Mouse (Mus musculus) stomach, postnatal 0 days (tissue): ENCODE data around the gene Mydgf. TPM values are rescaled to one million over a fixed set of nuclear protein-coding genes. Genes with fewer than 3 reads are reported as not detected.

Source experiments
- ATAC-seq: fragments of 200-750 bp; cut with Nextera tagmentation; 2 replicates; pipeline ENCODE4 v1.8.0; 2017; ENCODE audit not compliant: low FRiP score, low TSS enrichment
- DNase-seq: peaks from one replicate; pipeline ENCODE4 v3.0.0-alpha.2; 2016; ENCODE audit warnings: low spot score
- H3K27ac ChIP-seq: fragments of 300-500 bp; sonication (generic); replicated peaks from 2 replicates; pipeline ENCODE4 v1.5.1; 2014; ENCODE audit warnings: mild to moderate bottlenecking, control low read depth
- H3K27me3 ChIP-seq: fragments of 300-500 bp; sonication (generic); 2 replicates; pipeline ENCODE4 v1.6.1; 2014; ENCODE audit warnings: low read length; ENCODE audit not compliant: control insufficient read depth, insufficient read depth
- H3K36me3 ChIP-seq: fragments of 300-500 bp; sonication (generic); 2 replicates; pipeline ENCODE4 v1.6.1; 2014; ENCODE audit warnings: low read length, mixed read lengths; ENCODE audit not compliant: control insufficient read depth, insufficient read depth
- H3K4me1 ChIP-seq: fragments of 300-500 bp; sonication (generic); replicated peaks from 2 replicates; pipeline ENCODE4 v1.6.1; 2014; ENCODE audit warnings: antibody characterized with exemption; ENCODE audit not compliant: control insufficient read depth, insufficient read depth
- H3K4me2 ChIP-seq: fragments of 300-500 bp; sonication (generic); replicated peaks from 2 replicates; pipeline ENCODE4 v1.6.1; 2014; ENCODE audit warnings: low read depth, mild to moderate bottlenecking, control low read depth, moderate library complexity
- H3K4me3 ChIP-seq: fragments of 300-500 bp; sonication (generic); 2 replicates; pipeline ENCODE4 v1.5.1; 2014; ENCODE audit warnings: low read depth, low read length, control low read depth
- H3K9ac ChIP-seq: fragments of 300-500 bp; sonication (generic); 2 replicates; pipeline ENCODE4 v1.6.1; 2014; ENCODE audit warnings: mild to moderate bottlenecking, low read length, control low read depth, mixed read lengths
- H3K9me3 ChIP-seq: fragments of 300-500 bp; sonication (generic); 2 replicates; pipeline ENCODE4 v1.6.1; 2016; ENCODE audit warnings: low read length; ENCODE audit not compliant: control insufficient read depth
- CTCF ChIP-seq: IDR thresholded peaks from 2 replicates; pipeline ENCODE4 v1.5.1; 2016; ENCODE audit warnings: antibody characterized with exemption, low read depth, mild to moderate bottlenecking, moderate library complexity
- EP300 ChIP-seq: optimal IDR thresholded peaks from 2 replicates; pipeline ENCODE3; 2016; ENCODE audit warnings: antibody characterized with exemption
- WGBS: fragments of 180-500 bp; shearing (Covaris S2); extraction: QIAGEN DNeasy Blood & Tissue Kit; methylation state at CpG from one replicate; pipeline ENCODE4 v1.1.7; 2014; 5-methylcytosine and 5-hydroxymethylcytosine counted together
- polyA plus RNA-seq: library from polyadenylated mRNA; unstranded; fragments of >200 nt; fragmentation: Nextera tagmentation; extraction: Ambion mirVana; gene quantifications from 2 replicates; pipeline ENCODE4 v1.2.1, GENCODE M21; 2015

The Mydgf gene
- polyA plus RNA-seq, 1 experiment from 2014 or later = 83.0 TPM

DNA sequence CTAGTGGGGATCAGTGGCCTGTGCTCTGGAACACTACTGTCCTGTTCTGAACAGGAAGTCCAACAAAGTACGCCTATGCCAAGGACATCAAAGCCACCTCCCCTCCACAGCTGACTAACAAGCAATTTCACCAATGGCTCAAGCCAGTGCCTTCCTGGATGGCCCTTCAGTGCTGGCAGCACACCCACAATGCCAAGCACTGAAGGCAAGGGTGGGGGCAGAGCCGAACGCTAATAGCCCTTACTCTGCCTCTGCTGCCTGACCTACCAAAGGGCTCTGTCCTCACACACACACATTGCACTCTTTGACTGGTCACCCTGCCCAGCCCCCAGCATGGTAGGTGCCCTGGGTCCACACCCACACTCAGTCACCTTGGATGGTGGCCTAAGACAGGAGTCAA is 25.1 kb upstream of the Mydgf start:
- H3K4me1 ChIP-seq = no peaks in the 10 kb centered on the region
- ATAC-seq (no peak), DNase-seq (no peak)
- no peak for TF ChIP-seq EP300
- TF ChIP-seq CTCF = no peak
- H3K27me3 ChIP-seq = no peaks in the 10 kb centered on the region
- H3K9ac ChIP-seq = no peak overlapping the region
- no peak overlapping the region for H3K4me3 ChIP-seq
- H3K36me3 ChIP-seq = peaks cover 37% of the 10 kb centered on the region
- H3K4me2 ChIP-seq = no peak overlapping the region
- H3K27ac ChIP-seq = no peak overlapping the region
- WGBS = 93% methylated on average over 3 of the region's 3 CpGs
- no peaks in the 10 kb centered on the region for H3K9me3 ChIP-seq

DNA sequence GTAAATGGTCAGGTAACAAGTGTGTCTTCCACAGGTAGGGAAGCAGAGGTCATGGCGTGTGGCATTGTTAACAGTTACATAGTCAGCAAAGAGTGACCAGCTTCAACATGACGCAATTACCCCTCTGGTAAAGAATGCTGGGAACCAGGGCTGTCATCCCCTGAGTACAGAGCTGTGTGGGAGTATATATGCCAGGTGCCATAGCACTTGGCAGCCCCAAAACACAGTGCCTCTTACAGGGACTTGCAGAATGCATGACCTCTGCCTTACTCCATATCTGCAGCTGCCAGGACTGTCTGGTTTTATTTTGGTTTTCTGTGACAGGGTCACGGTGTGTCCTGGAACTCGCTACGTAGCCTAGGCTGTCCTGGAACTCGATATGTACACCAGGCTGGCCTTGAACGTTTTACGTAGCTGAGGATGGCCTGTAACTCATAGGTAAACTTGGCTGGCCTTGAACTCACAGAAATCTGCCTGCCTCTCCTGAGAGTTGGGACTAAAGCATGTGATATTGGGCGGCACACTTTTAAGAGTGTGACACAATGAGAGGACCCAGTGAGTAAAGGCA is 24.3 kb upstream of the Mydgf start:
- no peak overlapping the region for H3K27ac ChIP-seq
- peaks cover 41% of the 10 kb centered on the region for H3K36me3 ChIP-seq
- no peak overlapping the region for H3K4me2 ChIP-seq
- no peak for DNase-seq
- no peak overlapping the region for H3K9ac ChIP-seq
- no peak for TF ChIP-seq CTCF
- no peak for TF ChIP-seq EP300
- 86% methylated on average over 9 of the region's 9 CpGs for WGBS
- no peaks in the 10 kb centered on the region for H3K9me3 ChIP-seq
- ATAC-seq = no peak
- no peak overlapping the region for H3K4me3 ChIP-seq
- no peaks in the 10 kb centered on the region for H3K27me3 ChIP-seq
- H3K4me1 ChIP-seq = no peaks in the 10 kb centered on the region

DNA sequence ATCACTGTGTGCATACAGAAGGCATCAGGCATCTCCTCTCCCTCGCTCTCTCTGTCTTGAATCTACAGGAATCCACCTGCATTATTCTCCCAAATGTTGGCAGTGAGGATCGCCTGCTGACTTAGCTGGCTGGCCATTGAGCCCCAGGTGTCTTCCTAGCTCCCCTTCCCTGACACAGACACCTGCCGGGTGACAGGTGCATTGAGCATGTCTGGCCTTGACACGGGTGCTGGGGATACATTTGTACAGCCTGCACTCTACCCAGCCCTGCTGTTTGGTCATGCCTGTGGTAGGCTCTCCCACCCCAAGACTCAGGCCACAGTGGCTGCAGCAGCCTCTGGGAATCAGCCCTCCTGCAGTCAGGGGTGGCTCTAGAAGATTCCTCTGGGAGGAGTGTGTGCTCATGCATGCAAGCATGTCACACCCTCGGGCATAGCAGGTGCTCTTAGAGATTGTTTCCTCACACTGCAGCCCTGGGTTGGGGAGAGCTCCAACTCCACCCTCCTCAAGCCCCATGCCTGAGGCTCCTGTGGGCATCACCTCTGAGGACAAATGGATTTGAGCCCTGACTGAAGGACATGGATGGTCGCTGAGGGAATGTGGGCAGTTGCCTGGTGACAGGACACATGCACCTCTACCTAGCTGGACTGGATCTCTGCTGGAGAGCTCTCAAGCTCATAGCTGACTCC is 23.4 kb upstream of the Mydgf start:
- peaks cover 47% of the 10 kb centered on the region for H3K36me3 ChIP-seq
- TF ChIP-seq EP300 (no peak), CTCF (no peak)
- WGBS = 75% methylated on average over 6 of the region's 6 CpGs
- H3K4me3 ChIP-seq = no peak overlapping the region
- ATAC-seq (no peak), DNase-seq (no peak)
- H3K27ac ChIP-seq = 0 out of 2 replicates have a peak overlapping the region, but pooled peaks have one; percentile 24
- H3K4me1 ChIP-seq = no peaks in the 10 kb centered on the region
- H3K4me2 ChIP-seq = no peak overlapping the region
- no peaks in the 10 kb centered on the region for H3K9me3 ChIP-seq
- H3K9ac ChIP-seq = no peak overlapping the region
- H3K27me3 ChIP-seq = no peaks in the 10 kb centered on the region

DNA sequence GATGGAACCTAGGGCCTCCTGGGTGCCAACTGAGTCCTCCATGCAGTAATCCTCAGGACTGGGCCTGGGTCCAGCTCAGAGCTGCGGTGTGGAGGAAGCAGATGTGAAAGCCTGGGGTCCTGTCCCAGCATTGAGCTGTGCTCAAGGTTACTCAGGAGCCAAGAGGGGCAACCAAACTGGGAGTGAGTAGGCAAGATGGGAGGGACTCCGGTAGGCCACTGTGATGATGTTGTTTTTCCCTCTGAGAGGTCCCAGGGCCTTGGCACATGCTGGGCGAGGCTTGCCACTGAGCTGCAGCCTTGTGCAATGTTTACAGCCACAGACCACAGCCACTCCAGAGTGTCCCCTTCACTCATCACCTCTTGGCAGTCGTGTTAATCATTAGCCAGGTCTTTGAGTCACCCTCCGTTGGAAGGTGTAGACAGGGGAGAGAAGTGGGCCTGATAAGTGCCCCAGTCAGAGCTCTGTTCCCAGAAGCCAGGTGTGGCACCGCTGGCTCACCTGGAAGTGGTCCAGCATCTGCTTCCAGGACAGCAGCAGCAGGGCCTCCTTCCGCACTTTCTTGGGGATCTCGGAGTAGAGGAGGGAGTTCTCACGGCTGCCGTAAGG is 22.7 kb upstream of the Mydgf start:
- no peak overlapping the region for H3K4me3 ChIP-seq
- 66% methylated on average over 10 of the region's 10 CpGs for WGBS
- H3K9ac ChIP-seq = no peak overlapping the region
- peak; percentile 93 for ATAC-seq
- H3K27me3 ChIP-seq = no peaks in the 10 kb centered on the region
- peak; percentile 88 for DNase-seq
- TF ChIP-seq CTCF (no peak), EP300 (no peak)
- H3K9me3 ChIP-seq = no peaks in the 10 kb centered on the region
- H3K27ac ChIP-seq = peak overlapping the region; percentile 30; the same call in 1 of the 2 replicates
- H3K4me2 ChIP-seq = no peak overlapping the region
- H3K36me3 ChIP-seq = peaks cover 44% of the 10 kb centered on the region
- no peaks in the 10 kb centered on the region for H3K4me1 ChIP-seq

DNA sequence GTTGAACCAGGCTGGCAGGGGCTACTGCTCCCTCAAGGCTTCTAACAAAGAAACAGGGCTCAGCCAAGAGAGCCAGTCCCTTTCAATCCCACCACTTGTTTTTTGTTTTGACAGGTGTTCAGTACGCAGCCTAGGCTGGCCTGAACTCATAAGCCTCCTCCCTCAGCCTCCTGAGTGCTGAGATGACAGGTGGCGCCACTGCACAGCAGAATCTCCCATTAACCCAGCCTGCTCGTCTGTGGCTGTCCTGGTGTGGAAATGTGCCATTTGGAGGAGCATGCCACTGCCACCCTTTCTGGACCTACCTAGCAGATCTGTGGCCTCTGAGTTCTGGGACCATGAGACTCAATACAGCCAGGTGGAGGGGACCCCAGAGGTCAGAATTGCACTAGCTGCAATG is 20.0 kb upstream of the Mydgf start:
- Histone ChIP-seq H3K4me3 (no peak overlapping the region), H3K9ac (no peak overlapping the region), H3K36me3 (peaks cover 32% of the 10 kb centered on the region), H3K27ac (no peak overlapping the region), H3K4me1 (no peaks in the 10 kb centered on the region), H3K4me2 (no peak overlapping the region), H3K9me3 (no peaks in the 10 kb centered on the region), H3K27me3 (no peaks in the 10 kb centered on the region)
- 55% methylated on average over 3 of the region's 3 CpGs for WGBS
- peak; percentile 42 for DNase-seq
- no peak for ATAC-seq
- no peak for TF ChIP-seq EP300
- TF ChIP-seq CTCF = peak; percentile 60

DNA sequence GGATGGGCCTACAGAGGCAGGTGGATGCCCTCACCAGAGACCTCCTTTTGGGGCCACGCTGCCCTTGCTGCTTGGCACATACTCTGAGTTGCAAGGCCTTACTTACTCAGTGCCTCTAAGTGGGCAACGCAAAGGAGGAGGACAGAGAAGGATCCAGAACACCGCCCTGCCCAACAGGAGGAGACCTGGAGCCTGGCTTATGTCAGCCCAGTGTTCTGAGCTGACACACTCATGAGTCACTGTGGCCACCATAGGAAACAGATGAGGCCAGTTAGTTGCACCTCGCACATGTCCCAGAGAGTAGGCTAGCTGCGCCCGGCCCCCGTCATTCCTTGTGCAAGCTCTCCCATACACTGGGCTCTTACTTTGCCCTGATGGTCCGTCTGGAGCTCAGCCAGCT is 18.8 kb upstream of the Mydgf start:
- Histone ChIP-seq H3K27me3 (no peaks in the 10 kb centered on the region), H3K4me1 (no peaks in the 10 kb centered on the region), H3K4me3 (no peak overlapping the region), H3K9ac (no peak overlapping the region), H3K36me3 (peaks cover 37% of the 10 kb centered on the region), H3K9me3 (no peaks in the 10 kb centered on the region), H3K27ac (no peak overlapping the region), H3K4me2 (no peak overlapping the region)
- no peak for TF ChIP-seq CTCF
- no peak for TF ChIP-seq EP300
- ATAC-seq (no peak), DNase-seq (no peak)
- 91% methylated on average over 8 of the region's 8 CpGs for WGBS
